Mouse (Mus musculus): ENCODE measurements around the gene Wwox. TPM values are rescaled to one million over a fixed set of nuclear protein-coding genes. Genes with fewer than 3 reads are reported as not detected.

Gene Wwox
- 5.7 TPM for polyA plus RNA-seq (2014; fragmentation: Illumina TruSeq; extraction: RNeasy Lipid Tissue Mini Kit (QIAGEN cat#74804); ENCODE audit: low read depth, low replicate concordance)

GRCm38 (mm10) chr8:114439334-114440204 is at the start of gene Wwox:
TSS of gene Wwox (plus strand) at chr8:114439655.

GRCm38 (mm10) chr8:114417786-114418185 is 21.7 kb upstream of the Wwox start, which contains the start of gene Clec3a:
TSS of gene Clec3a (plus strand) at chr8:114418086.

Other genes with a start within 250 kb of the Wwox start
- gene Vat1l, start 234.0 kb upstream of the Wwox start, polyA plus RNA-seq (2014; fragmentation: Illumina TruSeq; extraction: RNeasy Lipid Tissue Mini Kit (QIAGEN cat#74804); ENCODE audit: low read depth, low replicate concordance) = not detected
- gene Clec3a, start 21.6 kb upstream of the Wwox start, polyA plus RNA-seq (2014; fragmentation: Illumina TruSeq; extraction: RNeasy Lipid Tissue Mini Kit (QIAGEN cat#74804); ENCODE audit: low read depth, low replicate concordance) = not detected